Comparison of ENCODE assay signal across 31 mouse cellular contexts in the genomic region with DNA sequence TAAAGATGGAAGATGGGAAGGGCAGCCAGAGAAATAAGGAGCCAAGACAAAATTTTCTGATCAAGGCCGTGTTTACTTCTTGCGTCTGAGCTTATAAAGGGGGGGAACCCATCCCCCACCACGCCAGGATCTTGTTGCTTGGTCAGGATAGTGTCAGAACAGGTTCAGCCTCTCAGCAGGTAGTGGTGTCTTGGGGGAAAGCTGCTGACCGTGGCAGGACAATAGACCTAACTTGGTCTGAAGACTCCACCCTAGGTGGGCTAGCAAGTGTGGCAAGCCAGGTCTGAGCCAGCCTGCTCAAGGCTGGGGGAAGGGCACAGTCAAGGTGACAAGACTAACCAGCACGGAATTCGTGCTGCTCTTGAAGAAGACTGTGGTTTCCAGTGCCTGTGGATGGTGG. TPM values are rescaled to one million over a fixed set of nuclear protein-coding genes. Genes with fewer than 3 reads are reported as not detected.
DNase-seq lines count a peak whose midpoint lies in the region; ATAC-seq lines count a peak whose summit lies in the region.
"Had no signal": no experiment of that assay in that cellular context is flagged by ENCODE, and none has a peak within 500 bp of the region (broad histone marks: within the 10 kb centered on the region; RNA-seq: fewer than 3 reads in every experiment).

No protein-coding gene starts in this region.

- H3K27me3 ChIP-seq in heart, embryonic 10.5 days (ENCODE audit: insufficient read depth, poor library complexity, severe bottlenecking) = peaks cover 28% of the 10 kb centered on the region
- no peaks in the 10 kb centered on the region for H3K27me3 ChIP-seq in intestine, embryonic 16.5 days (replicated peaks; ENCODE audit: control insufficient read depth, insufficient read depth, low read length)
- H3K27me3 ChIP-seq: heart, embryonic 15.5 days; Patski had no signal

- DNase-seq in heart, embryonic 10.5 days (ENCODE audit: low spot score) = peak; percentile 62
- DNase-seq in heart, postnatal 25 days (ENCODE audit: low spot score) = no peak
- DNase-seq in R1 (ENCODE audit: low read depth, low spot score) = peak; percentile 82
- DNase-seq in layer of hippocampus, adult 9-11 months = no peak
- no peak for DNase-seq in cerebellum, adult 11 months
- DNase-seq in layer of hippocampus, adult 11-12 months (ENCODE audit: low spot score) = no peak
- DNase-seq: adrenal gland, postnatal 14 days; cerebellum, adult 18-20 months; cerebellum, adult 9-10 months; cerebellum, postnatal 14 days; gastrocnemius, adult 2 months; gastrocnemius, postnatal 14 days; heart, adult 11 months; heart, postnatal 10 days; heart, postnatal 4 days; kidney, adult 18-20 months had no signal

- H3K9me3 ChIP-seq in heart, embryonic 10.5 days = no peaks in the 10 kb centered on the region
- H3K9me3 ChIP-seq in intestine, embryonic 16.5 days (ENCODE audit: control insufficient read depth, low read length) = no peaks in the 10 kb centered on the region
- H3K9me3 ChIP-seq: forebrain, embryonic 10.5 days; forebrain, embryonic 13.5 days; heart, embryonic 12.5 days; heart, embryonic 15.5 days had no signal

- peaks cover 12% of the 10 kb centered on the region for H3K4me1 ChIP-seq in heart, embryonic 10.5 days
- peaks cover 10% of the 10 kb centered on the region for H3K4me1 ChIP-seq in intestine, embryonic 16.5 days (ENCODE audit: control insufficient read depth, insufficient read depth, low read length)

- WGBS in heart, embryonic 10.5 days = 36% methylated on average over 6 of the region's 6 CpGs
- WGBS in intestine, embryonic 16.5 days = 37% methylated on average over 6 of the region's 6 CpGs

- H3K4me3 ChIP-seq in heart, embryonic 10.5 days = no peak overlapping the region
- no peak overlapping the region for H3K4me3 ChIP-seq in intestine, embryonic 16.5 days (ENCODE audit: low read length)
- H3K4me3 ChIP-seq: forebrain, embryonic 10.5 days; forebrain, embryonic 13.5 days; gastrocnemius, adult 2 months; heart, embryonic 12.5 days; heart, embryonic 15.5 days had no signal

- no peak overlapping the region for H3K27ac ChIP-seq in heart, embryonic 10.5 days
- H3K27ac ChIP-seq in intestine, embryonic 16.5 days (ENCODE audit: low read length) = peak overlapping the region; percentile 57
- H3K27ac ChIP-seq: forebrain, embryonic 10.5 days; forebrain, embryonic 13.5 days; gastrocnemius, adult 2 months; heart, embryonic 15.5 days; hindbrain, embryonic 14.5 days; hindbrain, postnatal 0 days had no signal

- H3K36me3 ChIP-seq in heart, embryonic 10.5 days = peaks cover 11% of the 10 kb centered on the region
- H3K36me3 ChIP-seq in intestine, embryonic 16.5 days (ENCODE audit: control insufficient read depth, insufficient read depth, low read length) = no peaks in the 10 kb centered on the region
- H3K36me3 ChIP-seq: heart, embryonic 12.5 days; heart, embryonic 15.5 days had no signal

- intact Hi-C loops in heart, postnatal 25 days (cut with DNase I) = no loop called here

- H3K4me2 ChIP-seq in intestine, embryonic 16.5 days (ENCODE audit: low read depth, low read length) = no peak overlapping the region
- H3K4me2 ChIP-seq: forebrain, embryonic 13.5 days; heart, embryonic 12.5 days; heart, embryonic 15.5 days; hindbrain, embryonic 14.5 days had no signal

- H3K9ac ChIP-seq in intestine, embryonic 16.5 days (ENCODE audit: low read depth, low read length) = no peak overlapping the region
- H3K9ac ChIP-seq: forebrain, embryonic 13.5 days; heart, embryonic 12.5 days; heart, embryonic 15.5 days; hindbrain, embryonic 14.5 days had no signal

- no peak for ATAC-seq in intestine, embryonic 16.5 days
- no peak for ATAC-seq in frontal cortex, adult (ENCODE audit: low TSS enrichment)
- ATAC-seq: activated CD4-positive, CD25-positive, alpha-beta regulatory T cell, adult 4 months; forebrain, embryonic 13.5 days; forebrain, embryonic 16.5 days; hindbrain, postnatal 0 days; inflammation-experienced regulatory T-cells, adult 6 months; Patski had no signal

RNA-seq across cellular contexts. Expression of a gene that starts 4.7 kb away (rescaled TPM):
- polyA plus RNA-seq in heart, embryonic 10.5 days (2016; fragmentation: Nextera tagmentation; extraction: Ambion mirVana) = 44.7 and 60.3 TPM in 2 replicates
- 10 to 100 TPM; 50.3 to 52.6 TPM for total RNA-seq in heart, postnatal 25 days (2021)
- polyA plus RNA-seq in intestine, embryonic 16.5 days (2015; fragmentation: Nextera tagmentation; extraction: Ambion mirVana) = 93.1 and 94.5 TPM in 2 replicates

RNA-seq across cellular contexts. Expression of a gene that starts 25.8 kb away (rescaled TPM):
- polyA plus RNA-seq in heart, embryonic 10.5 days (2016; fragmentation: Nextera tagmentation; extraction: Ambion mirVana) = 62.3 and 67.2 TPM in 2 replicates
- total RNA-seq in heart, postnatal 25 days (2021) = 1 to 10 TPM; 1.6 to 3.5 TPM
- 78.2 and 87.5 TPM in 2 replicates for polyA plus RNA-seq in intestine, embryonic 16.5 days (2015; fragmentation: Nextera tagmentation; extraction: Ambion mirVana)
- polyA plus RNA-seq: forebrain, embryonic 16.5 days; Patski had no signal

RNA-seq across cellular contexts. Expression of a gene that starts 26.6 kb away (rescaled TPM):
- polyA plus RNA-seq in heart, embryonic 10.5 days (2016; fragmentation: Nextera tagmentation; extraction: Ambion mirVana) = 0.11 TPM in 2 replicates
- total RNA-seq in heart, postnatal 25 days (2021) = under 1 TPM; 0.16 to 0.31 TPM
- polyA plus RNA-seq in intestine, embryonic 16.5 days (2015; fragmentation: Nextera tagmentation; extraction: Ambion mirVana) = 0.58 and 0.65 TPM in 2 replicates
- total RNA-seq: gastrocnemius, adult 2 months; gastrocnemius, postnatal 14 days; gastrocnemius, postnatal 4 days had no signal
- polyA plus RNA-seq: frontal cortex, adult 2 months; hindbrain, embryonic 11.5 days; inflammation-experienced regulatory T-cells, adult 6 months; Patski had no signal

RNA-seq across cellular contexts. Expression of a gene that starts 44.3 kb away (rescaled TPM):
- 149 and 176 TPM in 2 replicates for polyA plus RNA-seq in heart, embryonic 10.5 days (2016; fragmentation: Nextera tagmentation; extraction: Ambion mirVana)
- 10 to 100 TPM; 36.8 to 39.8 TPM for total RNA-seq in heart, postnatal 25 days (2021)
- polyA plus RNA-seq in intestine, embryonic 16.5 days (2015; fragmentation: Nextera tagmentation; extraction: Ambion mirVana) = 134 and 157 TPM in 2 replicates

Comparison
In these comparisons a context has a peak if more than half of its experiments do, and no peak if none do; other contexts are left out.
1. DNase-seq: peak in heart, embryonic 10.5 days (single experiment) and R1 (single experiment); none in heart, postnatal 25 days (single experiment), layer of hippocampus, adult 9-11 months (single experiment), cerebellum, adult 11 months (single experiment) and layer of hippocampus, adult 11-12 months (single experiment).